Mouse (Mus musculus) forebrain, embryonic 13.5 days (tissue): ENCODE data around the gene Slc4a1. TPM values are rescaled to one million over a fixed set of nuclear protein-coding genes. Genes with fewer than 3 reads are reported as not detected.

Source experiments
- ATAC-seq: fragments of 200-750 bp; cut with Nextera tagmentation; 2 replicates; pipeline ENCODE4 v1.8.0; 2017
- H3K27ac ChIP-seq: fragments of 300-500 bp; sonication (generic); 2 replicates; pipeline ENCODE4 v1.5.1; 2015; ENCODE audit warnings: inconsistent platforms, mild to moderate bottlenecking, moderate library complexity
- H3K27me3 ChIP-seq: fragments of 300-500 bp; sonication (generic); 2 replicates; pipeline ENCODE4 v1.6.1; 2015; ENCODE audit warnings: mild to moderate bottlenecking, inconsistent platforms
- H3K36me3 ChIP-seq: fragments of 300-500 bp; sonication (generic); 2 replicates; pipeline ENCODE4 v1.6.1; 2015; ENCODE audit warnings: mild to moderate bottlenecking, inconsistent platforms; ENCODE audit not compliant: poor library complexity, severe bottlenecking
- H3K4me1 ChIP-seq: fragments of 300-500 bp; sonication (generic); 2 replicates; pipeline ENCODE4 v1.6.1; 2015; ENCODE audit warnings: inconsistent platforms
- H3K4me2 ChIP-seq: fragments of 300-500 bp; sonication (generic); 2 replicates; pipeline ENCODE4 v1.6.1; 2015; ENCODE audit warnings: inconsistent platforms, mild to moderate bottlenecking, moderate library complexity
- H3K4me3 ChIP-seq: fragments of 300-500 bp; sonication (generic); 2 replicates; pipeline ENCODE4 v1.5.1; 2015; ENCODE audit warnings: mild to moderate bottlenecking, inconsistent platforms
- H3K9ac ChIP-seq: fragments of 300-500 bp; sonication (generic); 2 replicates; pipeline ENCODE4 v1.6.1; 2015; ENCODE audit warnings: mild to moderate bottlenecking, inconsistent platforms
- H3K9me3 ChIP-seq: fragments of 300-500 bp; sonication (generic); replicated peaks from 2 replicates; pipeline ENCODE4 v1.6.1; 2016; ENCODE audit warnings: inconsistent platforms
- WGBS: fragments of 180-500 bp; shearing (Covaris S2); methylation state at CpG from one replicate; pipeline ENCODE4 v1.1.7; 2015; 5-methylcytosine and 5-hydroxymethylcytosine counted together
- polyA plus RNA-seq: library from polyadenylated mRNA; unstranded; fragments of >200 nt; fragmentation: Nextera tagmentation; extraction: Ambion mirVana; gene quantifications from 2 replicates; pipeline ENCODE4 v1.2.1, GENCODE M21; 2015

Gene Slc4a1
- polyA plus RNA-seq, 1 experiment from 2014 or later: 2.6 TPM

DNA sequence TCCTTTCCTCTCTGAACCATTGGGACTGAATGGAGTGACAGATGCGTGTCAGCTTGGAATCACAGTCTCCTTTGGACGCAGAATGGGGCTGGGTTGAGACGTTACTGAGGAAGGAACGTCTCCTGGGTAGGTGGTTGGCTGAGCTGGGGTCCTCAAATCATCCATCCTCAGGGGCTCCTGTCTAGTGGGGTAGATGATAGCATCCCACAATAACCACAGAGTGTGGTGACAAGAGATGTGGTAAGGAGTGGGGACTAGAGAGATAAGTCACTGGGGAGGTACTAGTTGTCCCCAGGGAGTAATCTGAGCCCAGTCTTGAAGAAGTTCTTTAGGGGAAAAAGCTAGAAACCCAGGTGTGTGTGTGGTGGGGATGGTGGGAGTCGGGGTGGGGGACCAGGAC, 2.3 kb upstream of the Slc4a1 start:
- WGBS: 85% methylated on average over 5 of the region's 5 CpGs
- no peak for ATAC-seq
- Histone ChIP-seq H3K4me2 (no peak overlapping the region), H3K9ac (no peak overlapping the region), H3K4me3 (no peak overlapping the region), H3K4me1 (no peaks in the 10 kb centered on the region), H3K27me3 (no peaks in the 10 kb centered on the region), H3K9me3 (no peaks in the 10 kb centered on the region), H3K36me3 (no peaks in the 10 kb centered on the region), H3K27ac (no peak overlapping the region)

DNA sequence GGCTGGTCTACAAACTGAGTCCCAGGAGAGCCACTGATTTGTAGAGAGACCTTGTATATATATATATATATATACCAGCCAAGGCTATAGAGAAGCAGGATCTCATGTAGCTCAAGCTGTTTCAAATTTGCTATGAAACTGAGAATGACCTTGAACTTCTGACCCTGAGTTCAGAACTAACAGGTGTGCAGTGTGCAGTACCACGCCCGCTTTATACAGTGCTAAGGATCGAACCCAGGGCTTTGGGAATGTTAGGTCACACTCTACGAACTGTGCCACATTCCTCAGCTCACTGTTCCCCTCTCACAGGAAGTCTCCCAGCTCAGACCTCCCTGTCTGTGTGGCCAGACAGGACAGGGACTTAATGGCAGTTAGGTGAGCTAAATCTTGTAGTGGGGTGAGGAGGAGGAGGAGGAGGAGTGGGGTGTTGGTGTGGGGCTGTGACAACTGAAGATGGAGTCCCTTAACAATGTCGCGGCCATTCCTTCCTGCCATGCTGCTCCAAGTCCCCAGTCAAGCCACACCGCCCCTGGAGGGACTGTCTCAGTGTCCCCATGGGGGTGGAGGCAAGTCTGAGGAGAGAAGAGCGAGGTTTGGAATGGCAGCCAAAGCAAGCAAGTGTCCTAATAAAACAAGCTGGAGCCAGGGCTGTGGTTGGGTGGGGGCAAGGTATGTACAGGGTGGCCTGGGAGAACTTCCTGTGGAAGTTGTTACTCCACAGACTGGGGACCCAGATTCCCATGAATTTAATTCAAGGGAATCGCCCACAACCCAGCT, 1.7 kb upstream of the Slc4a1 start:
- 85% methylated on average over 9 of the region's 9 CpGs for WGBS

DNA sequence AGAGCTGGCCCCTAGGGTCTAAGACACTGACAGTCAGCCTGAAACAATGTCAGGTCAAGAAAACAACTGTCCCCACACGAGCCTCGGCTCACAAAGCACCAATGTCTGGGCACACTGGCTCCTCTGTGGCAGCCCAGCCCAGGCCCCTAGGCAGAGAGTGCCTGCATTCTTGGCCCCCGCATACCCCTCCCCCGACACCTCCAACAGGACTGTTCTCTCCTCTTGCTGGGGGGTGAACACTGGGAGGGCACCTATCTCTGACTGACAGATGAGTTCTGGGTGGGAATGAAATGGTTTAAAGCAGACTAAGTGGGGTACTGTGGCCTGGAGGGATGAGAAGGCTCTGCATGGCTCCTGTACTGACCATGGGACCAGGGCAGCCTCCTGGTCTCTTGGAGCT, 304 bp downstream of the Slc4a1 start:
- Histone ChIP-seq H3K27ac (no peak overlapping the region), H3K9me3 (no peaks in the 10 kb centered on the region), H3K4me3 (no peak overlapping the region), H3K4me2 (no peak overlapping the region), H3K27me3 (no peaks in the 10 kb centered on the region), H3K9ac (no peak overlapping the region), H3K36me3 (no peaks in the 10 kb centered on the region), H3K4me1 (no peaks in the 10 kb centered on the region)
- WGBS: 53% methylated on average over 4 of the region's 4 CpGs
- no peak for ATAC-seq

More for the DNA sequence above, 1.7 kb upstream of the Slc4a1 start:
- H3K36me3 ChIP-seq: no peaks in the 10 kb centered on the region
- H3K9me3 ChIP-seq: no peaks in the 10 kb centered on the region
- no peak overlapping the region for H3K9ac ChIP-seq
- H3K27ac ChIP-seq: no peak overlapping the region
- no peak for ATAC-seq
- H3K27me3 ChIP-seq: no peaks in the 10 kb centered on the region
- no peaks in the 10 kb centered on the region for H3K4me1 ChIP-seq
- no peak overlapping the region for H3K4me3 ChIP-seq
- H3K4me2 ChIP-seq: no peak overlapping the region

DNA sequence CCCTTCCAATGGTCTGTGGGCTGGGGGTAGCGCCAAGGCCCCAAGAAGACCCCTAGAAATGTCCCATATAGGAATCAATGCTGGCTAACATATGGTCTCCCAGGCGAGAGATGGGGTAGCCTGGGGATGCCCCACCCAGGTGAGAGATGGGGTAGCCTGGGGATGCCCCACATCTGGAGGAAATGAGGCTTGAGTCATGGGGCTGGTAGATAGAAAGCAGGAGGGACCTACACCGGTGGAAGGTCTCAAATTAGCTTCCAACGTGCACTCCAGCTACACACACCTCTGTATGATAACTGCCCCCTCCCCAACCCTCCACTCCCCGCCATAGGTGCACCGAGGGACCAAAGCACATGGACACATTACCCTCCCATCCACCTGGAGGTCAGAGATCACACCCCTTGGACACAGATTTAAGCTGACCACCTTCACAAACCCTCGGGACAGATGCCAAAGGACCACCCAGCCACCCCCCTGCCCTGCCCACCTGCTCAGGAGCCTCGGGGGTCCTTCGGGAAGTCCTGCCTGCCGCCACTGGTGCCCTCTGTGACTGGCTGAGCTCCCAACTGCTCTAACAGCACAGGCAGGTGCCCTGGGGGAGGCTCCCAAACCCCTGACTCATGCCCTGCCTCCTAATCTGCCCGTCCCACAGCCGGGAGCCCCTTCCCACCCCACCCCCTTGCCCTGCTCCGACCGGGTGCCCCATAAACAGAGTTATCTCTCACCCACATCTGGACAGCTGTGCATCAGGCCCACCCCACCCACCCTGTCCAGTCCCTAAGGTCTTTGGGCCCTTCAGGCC, 1.2 kb downstream of the Slc4a1 start:
- Histone ChIP-seq H3K27ac (no peak overlapping the region), H3K9me3 (no peaks in the 10 kb centered on the region), H3K4me3 (no peak overlapping the region), H3K4me2 (no peak overlapping the region), H3K9ac (no peak overlapping the region), H3K36me3 (no peaks in the 10 kb centered on the region), H3K27me3 (no peaks in the 10 kb centered on the region), H3K4me1 (no peaks in the 10 kb centered on the region)
- 75% methylated on average over 14 of the region's 14 CpGs for WGBS
- ATAC-seq: no peak

DNA sequence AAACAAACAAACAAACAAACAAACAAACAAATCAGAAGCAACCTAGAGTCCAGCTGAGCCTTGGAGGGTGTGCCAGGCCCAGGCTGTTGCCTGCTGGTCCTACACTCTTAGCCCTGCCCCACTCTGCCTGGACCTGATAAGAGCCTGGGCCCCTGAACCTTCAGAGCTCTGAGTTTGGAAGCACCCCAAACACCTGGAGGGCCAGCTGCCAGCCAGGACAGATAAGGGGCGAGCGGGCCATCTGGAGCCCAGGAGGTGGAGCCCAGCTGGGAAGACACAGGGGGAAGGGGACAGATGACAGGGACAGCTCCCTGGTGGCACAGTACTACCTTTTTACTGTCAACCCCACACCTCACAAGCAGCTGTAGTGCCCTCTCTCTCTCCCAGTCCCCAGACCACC, 2.4 kb downstream of the Slc4a1 start:
- 81% methylated on average over 2 of the region's 2 CpGs for WGBS
- H3K36me3 ChIP-seq: no peaks in the 10 kb centered on the region

DNA sequence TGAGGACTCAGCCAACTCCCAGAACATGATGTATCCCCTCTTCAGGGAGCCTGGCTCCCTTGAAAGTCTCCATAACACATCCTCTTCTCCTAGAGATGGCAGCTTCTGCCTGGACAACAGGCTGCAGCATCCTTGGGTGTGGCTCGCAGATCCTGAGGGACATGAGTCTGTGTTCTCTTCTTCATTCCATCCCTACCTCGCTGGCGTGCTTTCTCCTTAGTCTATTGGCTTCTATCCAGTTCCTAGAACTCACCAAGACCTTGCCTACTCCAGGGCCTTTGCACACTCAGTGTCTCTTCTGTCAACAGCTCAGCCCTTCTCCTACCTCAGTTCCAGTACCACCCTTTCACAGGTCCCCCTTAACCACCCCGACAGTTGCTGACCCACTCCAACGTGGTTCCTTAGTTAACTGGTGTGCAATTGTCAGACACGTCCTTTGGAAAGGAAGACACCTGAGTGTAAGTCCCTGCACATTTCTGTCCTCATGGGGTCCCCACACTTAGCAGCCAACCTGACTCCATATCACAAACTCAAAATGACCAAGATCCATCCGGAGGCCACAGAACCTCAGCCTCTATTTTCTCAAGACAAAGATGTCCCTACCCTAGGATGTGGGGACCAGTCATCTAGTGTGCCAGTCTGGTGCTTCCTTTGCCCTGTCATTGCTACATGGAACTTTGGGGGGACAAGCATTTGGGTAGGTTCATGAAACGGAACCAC, 4.1 kb downstream of the Slc4a1 start:
- Histone ChIP-seq H3K27ac (no peak overlapping the region), H3K4me1 (no peaks in the 10 kb centered on the region), H3K9me3 (no peaks in the 10 kb centered on the region), H3K4me3 (no peak overlapping the region), H3K4me2 (no peak overlapping the region), H3K9ac (no peak overlapping the region), H3K36me3 (no peaks in the 10 kb centered on the region), H3K27me3 (no peaks in the 10 kb centered on the region; the same call in 1 of the 2 replicates)
- no peak for ATAC-seq
- WGBS: 85% methylated on average over 8 of the region's 8 CpGs

More for the DNA sequence above, 2.4 kb downstream of the Slc4a1 start:
- Histone ChIP-seq H3K4me2 (no peak overlapping the region), H3K9me3 (no peaks in the 10 kb centered on the region), H3K27me3 (no peaks in the 10 kb centered on the region), H3K9ac (no peak overlapping the region), H3K4me3 (no peak overlapping the region), H3K27ac (no peak overlapping the region), H3K4me1 (no peaks in the 10 kb centered on the region)
- ATAC-seq: no peak

DNA sequence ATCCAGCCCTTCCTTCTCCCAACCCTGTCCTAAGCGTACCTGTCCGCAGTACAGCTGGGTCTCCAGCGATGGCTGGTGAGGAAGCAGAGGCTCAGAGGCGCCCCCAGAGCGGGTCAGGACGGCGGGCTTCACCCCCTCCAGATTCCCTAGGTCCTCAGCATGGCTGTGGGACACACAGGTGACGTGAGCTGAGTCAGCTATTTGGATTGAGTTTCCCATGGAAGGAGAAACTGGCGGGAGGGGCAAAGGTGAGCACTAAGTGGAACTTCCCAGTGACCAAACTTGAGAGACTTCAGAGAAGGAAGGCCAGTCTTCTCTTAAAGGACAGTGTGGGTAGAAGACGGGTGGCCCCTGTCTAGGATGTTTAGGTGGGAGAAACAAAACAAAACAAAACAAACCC, 7.6 kb downstream of the Slc4a1 start:
- Histone ChIP-seq H3K4me2 (no peak overlapping the region), H3K9me3 (no peaks in the 10 kb centered on the region), H3K27me3 (peaks cover 4% of the 10 kb centered on the region; the same call in 1 of the 2 replicates), H3K36me3 (no peaks in the 10 kb centered on the region), H3K27ac (no peak overlapping the region), H3K4me1 (no peaks in the 10 kb centered on the region), H3K9ac (no peak overlapping the region), H3K4me3 (no peak overlapping the region)
- ATAC-seq: no peak
- WGBS: 76% methylated on average over 10 of the region's 10 CpGs

DNA sequence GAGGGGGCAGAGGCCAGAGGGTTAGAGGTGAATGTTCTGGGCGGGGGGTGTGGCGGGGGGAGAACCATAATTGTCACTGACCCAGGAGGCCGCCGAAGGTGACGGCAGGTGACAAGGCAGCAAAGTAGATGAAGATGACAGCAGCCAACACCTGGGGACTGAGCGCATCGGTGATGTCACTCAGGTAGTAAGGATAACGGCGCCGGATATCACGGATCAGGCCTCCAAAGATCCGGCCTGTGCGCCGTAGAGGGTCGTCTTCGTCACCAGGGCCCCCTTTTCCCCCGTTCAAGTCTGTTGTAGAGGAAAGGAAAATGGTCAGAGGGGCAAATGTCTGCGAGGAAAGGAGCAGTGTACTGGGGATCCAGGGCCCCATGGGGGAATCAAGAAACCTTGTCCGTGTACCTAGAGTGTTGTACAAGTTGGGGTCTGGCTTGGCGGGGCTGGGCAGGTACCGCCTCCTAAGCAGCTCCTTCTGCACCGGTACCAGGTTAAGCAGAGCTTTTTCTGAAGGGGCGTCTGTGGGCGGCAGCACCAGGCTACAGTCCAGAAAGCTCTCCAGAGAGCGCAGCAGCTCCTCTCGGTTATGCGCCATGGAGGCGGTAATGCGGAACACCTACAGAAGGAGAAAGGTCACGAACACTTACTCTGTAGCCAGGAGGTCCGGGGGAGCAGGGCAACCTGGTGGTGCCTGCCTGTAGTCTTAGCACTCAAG, 9.2 kb downstream of the Slc4a1 start:
- Histone ChIP-seq H3K36me3 (no peaks in the 10 kb centered on the region), H3K4me3 (no peak overlapping the region), H3K27ac (no peak overlapping the region), H3K27me3 (peaks cover 4% of the 10 kb centered on the region; the same call in 1 of the 2 replicates), H3K9me3 (no peaks in the 10 kb centered on the region), H3K4me2 (no peak overlapping the region), H3K9ac (no peak overlapping the region), H3K4me1 (no peaks in the 10 kb centered on the region)
- 73% methylated on average over 31 of the region's 31 CpGs for WGBS
- no peak for ATAC-seq

DNA sequence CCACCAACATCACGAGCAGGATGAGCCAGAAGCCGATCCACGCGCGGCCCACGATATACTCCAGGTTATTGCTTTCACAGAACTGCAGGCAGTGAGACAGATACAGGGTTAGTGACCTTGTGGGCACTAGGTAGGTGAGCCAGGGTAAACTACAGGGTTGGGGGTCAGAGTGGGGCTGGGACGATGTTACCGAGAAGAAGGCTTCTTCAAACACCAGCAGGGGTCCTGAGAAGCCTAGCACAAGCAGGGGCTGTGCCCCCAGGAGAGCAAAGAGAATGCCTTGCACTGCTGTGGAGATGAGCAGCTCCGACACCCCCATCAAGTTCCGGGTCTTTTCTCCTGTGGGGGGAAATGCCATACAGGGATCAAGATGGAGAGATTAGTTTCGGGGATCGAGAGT, 9.8 kb downstream of the Slc4a1 start:
- H3K36me3 ChIP-seq: no peaks in the 10 kb centered on the region
- H3K4me1 ChIP-seq: no peaks in the 10 kb centered on the region
- WGBS: 87% methylated on average over 12 of the region's 12 CpGs
- no peak for ATAC-seq
- peaks cover 4% of the 10 kb centered on the region; the same call in 1 of the 2 replicates for H3K27me3 ChIP-seq
- H3K4me2 ChIP-seq: no peak overlapping the region
- no peak overlapping the region for H3K4me3 ChIP-seq
- H3K9me3 ChIP-seq: no peaks in the 10 kb centered on the region
- H3K27ac ChIP-seq: no peak overlapping the region
- H3K9ac ChIP-seq: no peak overlapping the region

DNA sequence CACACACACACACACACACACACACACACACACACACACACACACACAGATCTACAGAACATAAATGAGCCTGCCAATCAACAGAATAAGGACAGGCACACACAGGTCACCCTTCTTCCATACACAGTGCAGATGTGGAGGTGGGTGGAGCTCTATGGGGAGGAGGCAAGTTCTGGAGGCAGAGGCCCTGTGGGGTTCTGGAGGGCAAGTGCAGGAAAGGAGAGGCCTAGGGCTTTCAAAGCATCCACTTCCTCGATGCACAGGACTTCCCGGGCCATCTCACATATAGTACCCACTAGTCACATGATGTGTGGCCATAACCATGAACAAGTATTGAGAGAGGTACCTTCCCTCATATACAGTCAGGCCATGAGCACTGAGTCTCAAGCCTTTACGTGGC, 10.5 kb downstream of the Slc4a1 start:
- H3K4me3 ChIP-seq: no peak overlapping the region

DNA sequence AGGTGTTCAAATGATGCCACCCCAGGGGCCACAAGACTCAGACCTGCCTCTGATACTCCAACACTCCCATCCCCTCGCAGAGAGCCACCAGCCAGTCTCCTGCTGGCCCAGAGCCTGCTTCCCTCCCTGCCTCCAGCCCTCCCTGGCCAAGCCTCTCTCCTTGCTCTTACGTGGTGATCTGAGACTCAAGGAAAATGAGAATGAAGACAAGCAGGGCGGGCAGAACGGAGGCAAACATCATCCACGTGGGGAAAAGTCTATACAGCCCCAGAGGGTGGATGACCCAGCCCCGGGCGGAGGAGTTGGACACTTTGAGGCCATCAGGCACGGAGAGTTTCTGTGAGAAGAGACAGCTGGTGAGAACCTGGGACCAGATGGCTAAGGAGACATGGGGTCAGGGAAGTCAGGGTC, 13.0 kb downstream of the Slc4a1 start:
- no peaks in the 10 kb centered on the region for H3K9me3 ChIP-seq
- WGBS: 54% methylated on average over 8 of the region's 8 CpGs
- no peak overlapping the region for H3K9ac ChIP-seq
- H3K4me3 ChIP-seq: no peak overlapping the region
- no peaks in the 10 kb centered on the region for H3K4me1 ChIP-seq
- no peak overlapping the region for H3K27ac ChIP-seq
- ATAC-seq: no peak
- H3K27me3 ChIP-seq: peaks cover 4% of the 10 kb centered on the region; the same call in 1 of the 2 replicates
- no peak overlapping the region for H3K4me2 ChIP-seq
- no peaks in the 10 kb centered on the region for H3K36me3 ChIP-seq

More for the DNA sequence above, 10.5 kb downstream of the Slc4a1 start:
- no peaks in the 10 kb centered on the region for H3K4me1 ChIP-seq
- ATAC-seq: no peak
- H3K27ac ChIP-seq: no peak overlapping the region
- no peaks in the 10 kb centered on the region for H3K36me3 ChIP-seq
- H3K9me3 ChIP-seq: no peaks in the 10 kb centered on the region
- 90% methylated on average over 3 of the region's 3 CpGs for WGBS
- H3K9ac ChIP-seq: no peak overlapping the region
- H3K4me2 ChIP-seq: no peak overlapping the region
- H3K27me3 ChIP-seq: peaks cover 4% of the 10 kb centered on the region; the same call in 1 of the 2 replicates
